Mouse (Mus musculus) heart, embryonic 10.5 days (tissue): ENCODE measurements at regions not wholly inside any gene's neighbourhood (a gene's known extent, or its start where the extent isn't known, plus 50 kb on each side); places are given as distances from the start of the nearest gene placed in this dataset.
A peak's percentile ranks its signal among the peaks of the same experiment; 100 is the strongest.

ENCODE experiments used
- DNase-seq: peaks from one replicate; pipeline ENCODE4 v3.0.0-alpha.2; 2017; ENCODE audit warnings: low spot score
- H3K27ac ChIP-seq: fragments of 300-500 bp; sonication (generic); 2 replicates; pipeline ENCODE4 v1.5.1; 2016; ENCODE audit warnings: mild to moderate bottlenecking
- H3K27me3 ChIP-seq: fragments of 300-500 bp; sonication (generic); 2 replicates; pipeline ENCODE4 v1.6.1; 2016; ENCODE audit warnings: mild to moderate bottlenecking; ENCODE audit not compliant: poor library complexity, insufficient read depth, severe bottlenecking
- H3K36me3 ChIP-seq: fragments of 300-500 bp; sonication (generic); 2 replicates; pipeline ENCODE4 v1.6.1; 2016; ENCODE audit warnings: mild to moderate bottlenecking, moderate library complexity
- H3K4me1 ChIP-seq: fragments of 300-500 bp; sonication (generic); 2 replicates; pipeline ENCODE4 v1.6.1; 2016; ENCODE audit warnings: mild to moderate bottlenecking
- H3K4me3 ChIP-seq: fragments of 300-500 bp; sonication (generic); 2 replicates; pipeline ENCODE4 v1.5.1; 2016; ENCODE audit warnings: mild to moderate bottlenecking, moderate library complexity
- H3K9me3 ChIP-seq: fragments of 300-500 bp; sonication (generic); 2 replicates; pipeline ENCODE4 v1.6.1; 2016; ENCODE audit warnings: mild to moderate bottlenecking, moderate library complexity
- WGBS: fragments of 180-500 bp; shearing (Covaris S2); methylation state at CpG from one replicate; pipeline ENCODE4 v1.1.7; 2016; 5-methylcytosine and 5-hydroxymethylcytosine counted together

- Histone ChIP-seq H3K4me1 (peaks cover 11% of the 10 kb centered on the region; the same call in 1 of the 2 replicates), H3K27me3 (0 out of 2 replicates have a peak, but pooled peaks cover 6% of the 10 kb centered on the region), H3K36me3 (no peaks in the 10 kb centered on the region), H3K27ac (0 out of 2 replicates have a peak overlapping the region, but pooled peaks have one; percentile 13), H3K9me3 (no peaks in the 10 kb centered on the region), H3K4me3 (no peak overlapping the region)
- 49% methylated on average over 4 of the region's 4 CpGs for WGBS
- no peak for DNase-seq
Measured at GRCm38 (mm10) chr11:35065959-35066414, 55.0 kb upstream of the Slit3 start.

- no peak for DNase-seq
- H3K27me3 ChIP-seq, result 0 out of 2 replicates have a peak, but pooled peaks cover 6% of the 10 kb centered on the region
- 85% methylated on average over 6 of the region's 6 CpGs for WGBS
- no peaks in the 10 kb centered on the region for H3K9me3 ChIP-seq
- peaks cover 10% of the 10 kb centered on the region for H3K4me1 ChIP-seq
- no peaks in the 10 kb centered on the region for H3K36me3 ChIP-seq
- H3K27ac ChIP-seq, result no peak overlapping the region
- H3K4me3 ChIP-seq, result no peak overlapping the region
Measured at GRCm38 (mm10) chr11:35057791-35058190, 63.2 kb upstream of the Slit3 start.

GRCm38 (mm10) chr11:35055496-35056125 is 65.4 kb upstream of the Slit3 start:
- DNase-seq, result no peak
- no peak overlapping the region for H3K27ac ChIP-seq

GRCm38 (mm10) chr11:35053613-35053950 is 67.4 kb upstream of the Slit3 start:
- no peak overlapping the region for H3K4me3 ChIP-seq
- H3K9me3 ChIP-seq, result no peaks in the 10 kb centered on the region
- peaks cover 10% of the 10 kb centered on the region for H3K4me1 ChIP-seq
- H3K36me3 ChIP-seq, result no peaks in the 10 kb centered on the region
- WGBS, result 37% methylated on average over 2 of the region's 2 CpGs
- no peak for DNase-seq
- H3K27me3 ChIP-seq, result no peaks in the 10 kb centered on the region
- H3K27ac ChIP-seq, result no peak overlapping the region

More at GRCm38 (mm10) chr11:35055496-35056125, 65.4 kb upstream of the Slit3 start:
- Histone ChIP-seq H3K4me1 (peaks cover 10% of the 10 kb centered on the region), H3K9me3 (no peaks in the 10 kb centered on the region), H3K36me3 (no peaks in the 10 kb centered on the region), H3K4me3 (no peak overlapping the region), H3K27me3 (no peaks in the 10 kb centered on the region)
- WGBS, result 90% methylated on average over 7 of the region's 7 CpGs

- H3K27me3 ChIP-seq, result no peaks in the 10 kb centered on the region
- no peak for DNase-seq
Measured at GRCm38 (mm10) chr11:35052856-35053612, 68.0 kb upstream of the Slit3 start.

GRCm38 (mm10) chr11:35049663-35050215 is 71.3 kb upstream of the Slit3 start:
- Histone ChIP-seq H3K36me3 (no peaks in the 10 kb centered on the region), H3K4me3 (no peak overlapping the region), H3K9me3 (no peaks in the 10 kb centered on the region), H3K27ac (no peak overlapping the region), H3K4me1 (peaks cover 10% of the 10 kb centered on the region), H3K27me3 (no peaks in the 10 kb centered on the region)
- 78% methylated on average over 8 of the region's 8 CpGs for WGBS
- no peak for DNase-seq

More at GRCm38 (mm10) chr11:35052856-35053612, 68.0 kb upstream of the Slit3 start:
- Histone ChIP-seq H3K4me3 (no peak overlapping the region), H3K9me3 (no peaks in the 10 kb centered on the region), H3K4me1 (peaks cover 10% of the 10 kb centered on the region), H3K36me3 (no peaks in the 10 kb centered on the region), H3K27ac (no peak overlapping the region)
- 74% methylated on average over 4 of the region's 4 CpGs for WGBS

GRCm38 (mm10) chr11:35044659-35045058 is 76.4 kb upstream of the Slit3 start:
- DNase-seq, result no peak
- no peak overlapping the region for H3K27ac ChIP-seq
- 74% methylated on average over 1 of the region's 1 CpGs for WGBS
- H3K4me1 ChIP-seq, result no peaks in the 10 kb centered on the region
- H3K27me3 ChIP-seq, result no peaks in the 10 kb centered on the region
- no peaks in the 10 kb centered on the region for H3K9me3 ChIP-seq
- no peak overlapping the region for H3K4me3 ChIP-seq
- no peaks in the 10 kb centered on the region for H3K36me3 ChIP-seq

- Histone ChIP-seq H3K27ac (peak overlapping the region; percentile 4), H3K9me3 (no peaks in the 10 kb centered on the region), H3K4me1 (peaks cover 27% of the 10 kb centered on the region), H3K27me3 (no peaks in the 10 kb centered on the region), H3K4me3 (peak overlapping the region; percentile 38; the same call in 1 of the 2 replicates), H3K36me3 (no peaks in the 10 kb centered on the region)
- DNase-seq, result no peak
- under 1% methylated on average over 8 of the region's 8 CpGs for WGBS
Measured at GRCm38 (mm10) chr11:35024448-35024847, 96.6 kb upstream of the Slit3 start.

GRCm38 (mm10) chr11:35023813-35024212 is 97.2 kb upstream of the Slit3 start:
- Histone ChIP-seq H3K36me3 (no peaks in the 10 kb centered on the region), H3K9me3 (no peaks in the 10 kb centered on the region), H3K27ac (peak overlapping the region; percentile 53; the same call in 1 of the 2 replicates), H3K4me1 (peaks cover 27% of the 10 kb centered on the region), H3K27me3 (no peaks in the 10 kb centered on the region), H3K4me3 (no peak overlapping the region)
- no peak for DNase-seq
- WGBS, result 65% methylated on average over 4 of the region's 4 CpGs

- no peak for DNase-seq
- WGBS, result 78% methylated on average over 3 of the region's 3 CpGs
- H3K27ac ChIP-seq, result no peak overlapping the region
- peaks cover 27% of the 10 kb centered on the region for H3K4me1 ChIP-seq
- H3K9me3 ChIP-seq, result no peaks in the 10 kb centered on the region
- H3K4me3 ChIP-seq, result no peak overlapping the region
- H3K36me3 ChIP-seq, result no peaks in the 10 kb centered on the region
- H3K27me3 ChIP-seq, result no peaks in the 10 kb centered on the region
Measured at GRCm38 (mm10) chr11:35021990-35022625, 98.9 kb upstream of the Slit3 start.

- 51% methylated on average over 3 of the region's 3 CpGs for WGBS
- Histone ChIP-seq H3K4me1 (peaks cover 7% of the 10 kb centered on the region), H3K4me3 (no peak overlapping the region), H3K27me3 (no peaks in the 10 kb centered on the region), H3K27ac (no peak overlapping the region), H3K9me3 (no peaks in the 10 kb centered on the region), H3K36me3 (no peaks in the 10 kb centered on the region)
- no peak for DNase-seq
Measured at GRCm38 (mm10) chr11:35016998-35017397, 104.0 kb upstream of the Slit3 start.

GRCm38 (mm10) chr11:35011521-35012476 is 109.2 kb upstream of the Slit3 start:
- H3K27me3 ChIP-seq, result no peaks in the 10 kb centered on the region
- peaks cover 16% of the 10 kb centered on the region for H3K4me1 ChIP-seq
- no peaks in the 10 kb centered on the region for H3K36me3 ChIP-seq
- no peak for DNase-seq
- H3K27ac ChIP-seq, result no peak overlapping the region
- H3K9me3 ChIP-seq, result no peaks in the 10 kb centered on the region
- 62% methylated on average over 24 of the region's 24 CpGs for WGBS
- no peak overlapping the region for H3K4me3 ChIP-seq
